Mouse (Mus musculus): Measurements from ENCODE around the gene Kmo. TPM values are rescaled to one million over a fixed set of nuclear protein-coding genes. Genes with fewer than 3 reads are reported as not detected.

Gene Kmo
- polyA plus RNA-seq (2014; fragmentation: Illumina TruSeq; extraction: RNeasy Lipid Tissue Mini Kit (QIAGEN cat#74804); ENCODE audit: low read depth, low replicate concordance), result 2.7 TPM

DNA sequence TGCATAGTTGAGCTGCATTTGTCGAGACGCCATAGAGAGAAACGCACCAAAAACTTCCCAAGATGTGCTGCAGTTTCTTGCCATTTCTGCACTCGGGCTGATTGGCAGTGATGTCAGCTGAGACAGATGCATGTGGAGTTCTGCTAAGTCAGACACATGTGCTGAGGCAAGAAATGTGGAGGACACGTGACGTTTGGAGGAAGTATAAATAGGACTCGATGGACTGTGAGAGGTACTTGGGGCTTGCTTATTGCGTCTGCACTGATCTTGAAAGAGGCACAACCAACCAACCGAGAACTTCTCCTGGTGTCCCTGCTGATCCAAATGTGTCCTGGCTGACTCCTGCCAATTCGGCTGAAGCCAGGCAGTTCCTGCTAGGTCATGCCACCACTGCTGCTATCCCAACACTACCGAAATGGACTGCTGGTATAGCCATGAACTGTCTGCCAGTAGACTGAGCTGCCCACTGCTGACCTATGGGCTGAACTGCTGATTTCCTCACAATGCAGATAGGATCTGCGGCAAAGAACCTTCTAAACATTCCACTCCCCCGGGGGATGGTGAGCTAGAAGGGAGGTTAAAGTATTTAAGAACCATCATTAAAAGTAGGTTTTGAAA lies at the start of gene Kmo:
Gene Kmo, plus strand, starts transcription at position 568 of the 618 bp plus-strand sequence.

DNA sequence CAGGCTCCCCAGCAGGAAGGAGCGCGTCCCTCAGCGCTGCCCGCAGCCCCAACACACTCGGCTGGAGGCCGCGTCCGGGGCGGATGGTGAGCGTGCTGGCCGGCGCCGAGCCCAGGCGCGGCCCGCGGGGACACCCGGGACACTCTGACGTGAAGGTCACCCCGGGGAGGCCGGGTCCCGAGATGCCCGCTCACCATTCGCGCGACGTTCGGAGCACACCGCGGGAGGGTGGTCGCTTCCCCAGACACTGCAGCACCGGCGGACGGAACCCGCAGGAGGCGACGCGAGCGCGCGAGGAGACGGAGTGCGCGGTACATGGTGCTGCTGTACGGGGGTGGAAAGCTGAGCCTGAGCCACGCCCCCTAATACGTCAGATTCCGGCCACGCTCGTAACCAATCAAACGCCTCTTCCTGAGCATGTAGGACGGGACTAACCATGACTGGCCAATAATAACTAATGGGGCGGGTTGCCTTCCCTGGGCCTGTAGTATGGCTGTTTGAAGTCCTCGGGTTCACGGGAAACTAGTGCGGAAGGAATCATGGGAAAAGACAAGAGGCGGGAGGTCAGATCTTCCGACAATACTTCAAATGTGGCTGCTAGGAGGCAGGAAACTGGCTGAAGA lies 5.2 kb downstream of the Kmo start, which contains the start of gene Fh1:
Gene Fh1, minus strand, starts transcription at position 379 of the 623 bp plus-strand sequence.

GRCm38 (mm10) chr1:175692246-175692996 lies 72.2 kb downstream of the Kmo start, which contains the start of the genes Opn3 and Chml:
Opn3 (minus strand) TSS chr1:175692776.
Chml (minus strand) TSS chr1:175692901.

GRCm38 (mm10) chr1:175698293-175698692 lies 78.1 kb downstream of the Kmo start, which contains the start of gene Wdr64:
Wdr64 (plus strand) TSS chr1:175698593.

Other genes starting within 250 kb of the Kmo start
- 3.1 TPM for gene Rgs7, start 127.9 kb upstream of the Kmo start, polyA plus RNA-seq (2014; fragmentation: Illumina TruSeq; extraction: RNeasy Lipid Tissue Mini Kit (QIAGEN cat#74804); ENCODE audit: low read depth, low replicate concordance)
- gene Fh1, start 5.3 kb downstream of the Kmo start, polyA plus RNA-seq (2014; fragmentation: Illumina TruSeq; extraction: RNeasy Lipid Tissue Mini Kit (QIAGEN cat#74804); ENCODE audit: low read depth, low replicate concordance), result 73.4 TPM
- gene Opn3, start 72.4 kb downstream of the Kmo start, polyA plus RNA-seq (2014; fragmentation: Illumina TruSeq; extraction: RNeasy Lipid Tissue Mini Kit (QIAGEN cat#74804); ENCODE audit: low read depth, low replicate concordance), result 13.0 TPM
- gene Chml, start 72.5 kb downstream of the Kmo start, polyA plus RNA-seq (2014; fragmentation: Illumina TruSeq; extraction: RNeasy Lipid Tissue Mini Kit (QIAGEN cat#74804); ENCODE audit: low read depth, low replicate concordance), result 3.6 TPM
- gene Wdr64, start 78.2 kb downstream of the Kmo start, polyA plus RNA-seq (2014; fragmentation: Illumina TruSeq; extraction: RNeasy Lipid Tissue Mini Kit (QIAGEN cat#74804); ENCODE audit: low read depth, low replicate concordance), result 1.6 TPM

All from adipose tissue, adult 10 weeks (tissue).